Mouse (Mus musculus) fat pad, adult 2 months (tissue): ENCODE measurements around the gene Trp53bp2.

Experiments used
- DNase-seq: peaks from one replicate; pipeline ENCODE4 v3.0.0-alpha.2; 2011; ENCODE audit warnings: low read depth, low spot score; ENCODE audit errors: extremely low read depth

Trp53bp2 gene

DNA sequence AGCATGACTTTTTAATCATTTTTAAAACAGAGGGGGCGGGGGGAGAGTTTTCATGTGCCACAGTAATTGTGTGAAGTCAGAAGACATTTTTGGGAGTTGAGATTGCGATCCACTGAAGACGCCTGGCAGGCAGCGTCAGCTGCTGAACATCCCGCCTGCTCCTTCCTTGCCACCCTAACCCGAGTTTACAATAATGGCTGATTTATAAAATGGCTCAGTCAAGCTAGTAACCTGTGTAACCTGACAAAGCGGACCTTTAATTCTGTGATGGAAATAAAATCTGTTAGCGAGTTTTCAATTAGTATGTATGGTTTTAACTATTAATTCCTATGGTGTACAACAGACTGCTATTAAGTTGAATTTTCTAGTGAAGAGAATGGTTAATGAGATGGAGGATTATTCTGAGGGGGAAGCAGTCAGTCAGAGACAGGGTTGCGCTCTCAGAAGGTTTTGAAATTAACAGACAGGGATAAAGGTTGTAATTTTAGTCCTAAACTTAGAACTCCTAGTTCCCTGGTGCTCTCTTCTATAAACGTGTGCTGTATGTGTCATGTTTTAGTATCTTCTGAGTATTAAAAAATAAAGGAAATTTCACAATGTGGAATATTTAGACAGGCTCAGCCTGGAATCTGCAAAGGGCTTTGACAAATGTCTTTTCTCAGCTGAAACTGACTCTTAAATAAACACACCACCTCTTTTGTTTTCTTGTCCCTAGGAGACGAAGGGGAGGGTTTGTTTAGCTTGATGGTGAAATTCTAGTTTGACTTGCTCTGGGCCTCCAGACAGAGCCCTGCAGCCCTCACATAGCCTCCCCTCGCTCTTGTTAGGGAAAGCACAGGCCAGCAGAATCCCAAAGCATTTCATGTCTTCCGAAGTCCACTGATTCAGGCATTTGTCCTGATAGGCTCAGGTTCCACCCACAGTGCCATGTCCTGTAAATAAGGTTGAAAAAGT is 51.6 kb downstream of the Trp53bp2 start:
- no peak for DNase-seq

DNA sequence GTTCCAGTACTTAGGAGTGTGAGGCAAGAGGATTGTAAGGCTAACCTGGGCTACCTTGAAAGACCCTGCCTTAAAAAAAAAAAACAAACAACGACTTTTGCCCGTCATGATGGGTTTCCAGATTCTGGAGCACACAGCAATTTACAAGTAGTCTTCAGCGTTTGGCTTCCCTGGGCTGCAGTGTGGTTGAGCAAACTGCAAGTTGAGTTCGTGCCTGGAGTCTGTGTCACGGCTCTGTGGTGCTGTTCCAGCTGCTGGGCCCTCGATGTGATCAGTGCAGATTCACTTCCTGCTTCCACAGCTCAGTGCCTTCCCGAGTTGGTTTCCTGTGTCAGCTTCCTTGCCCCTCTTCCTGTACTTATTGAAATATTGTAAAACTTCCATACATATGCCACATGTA is 52.3 kb downstream of the Trp53bp2 start:
- no peak for DNase-seq

DNA sequence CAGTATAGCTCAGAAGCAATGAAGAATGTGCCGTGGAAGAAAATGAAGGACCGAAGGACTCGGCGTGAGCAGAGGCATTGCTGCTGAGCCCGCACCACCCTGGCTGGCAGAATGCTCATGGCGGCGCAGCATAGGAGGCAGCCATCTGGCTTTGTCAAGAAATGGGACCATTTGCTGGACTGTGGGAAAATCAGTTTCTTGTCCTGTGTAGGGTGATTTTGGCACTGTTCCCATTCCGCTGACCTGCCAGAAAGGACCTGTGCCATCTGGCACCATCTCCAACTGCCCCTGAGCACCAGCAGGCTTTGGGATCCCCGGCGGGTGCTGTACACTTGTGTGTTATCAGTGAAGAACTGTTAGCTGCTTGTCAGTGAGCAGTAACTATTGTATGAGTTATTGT is 52.8 kb downstream of the Trp53bp2 start:
- DNase-seq, result no peak

DNA sequence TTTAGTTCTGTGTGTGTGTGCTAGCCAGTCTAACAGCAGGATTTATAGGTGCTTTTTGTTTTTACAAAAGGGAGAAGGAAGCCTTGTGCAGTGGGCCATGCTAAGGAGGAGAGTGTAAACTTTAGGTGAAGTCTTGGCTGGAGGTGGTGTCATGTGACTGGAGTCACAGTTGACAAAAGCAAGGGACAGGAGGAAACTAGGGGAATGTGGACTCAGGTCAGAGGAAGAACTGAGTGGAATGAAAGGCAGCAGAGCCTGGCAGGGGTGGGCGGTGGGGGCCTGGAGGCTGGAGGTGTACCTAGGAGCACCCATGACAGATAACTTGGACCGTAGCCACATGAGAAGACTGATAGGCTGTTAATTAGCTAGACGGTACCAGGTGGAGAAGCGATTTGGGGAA is 56.3 kb downstream of the Trp53bp2 start:
- no peak for DNase-seq

DNA sequence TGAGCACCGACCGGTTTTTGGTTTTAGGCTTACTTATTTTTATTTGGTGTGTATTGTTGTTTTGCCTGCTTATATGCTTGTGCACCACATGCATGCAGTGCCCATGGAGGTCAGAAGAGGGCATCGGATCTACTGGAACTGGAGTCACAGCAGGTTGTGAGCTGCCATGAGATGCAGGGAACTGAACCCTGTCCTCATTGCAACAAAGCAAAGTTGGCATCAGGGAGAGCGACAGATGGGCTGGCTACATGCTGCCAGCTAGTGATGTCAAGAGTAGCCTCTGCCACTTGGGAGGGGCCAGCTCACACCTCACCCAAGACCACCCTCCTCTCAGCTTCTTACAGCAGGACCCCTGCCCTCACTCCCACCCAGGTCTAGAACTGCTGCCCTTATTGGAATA is 57.0 kb downstream of the Trp53bp2 start:
- DNase-seq, result no peak

DNA sequence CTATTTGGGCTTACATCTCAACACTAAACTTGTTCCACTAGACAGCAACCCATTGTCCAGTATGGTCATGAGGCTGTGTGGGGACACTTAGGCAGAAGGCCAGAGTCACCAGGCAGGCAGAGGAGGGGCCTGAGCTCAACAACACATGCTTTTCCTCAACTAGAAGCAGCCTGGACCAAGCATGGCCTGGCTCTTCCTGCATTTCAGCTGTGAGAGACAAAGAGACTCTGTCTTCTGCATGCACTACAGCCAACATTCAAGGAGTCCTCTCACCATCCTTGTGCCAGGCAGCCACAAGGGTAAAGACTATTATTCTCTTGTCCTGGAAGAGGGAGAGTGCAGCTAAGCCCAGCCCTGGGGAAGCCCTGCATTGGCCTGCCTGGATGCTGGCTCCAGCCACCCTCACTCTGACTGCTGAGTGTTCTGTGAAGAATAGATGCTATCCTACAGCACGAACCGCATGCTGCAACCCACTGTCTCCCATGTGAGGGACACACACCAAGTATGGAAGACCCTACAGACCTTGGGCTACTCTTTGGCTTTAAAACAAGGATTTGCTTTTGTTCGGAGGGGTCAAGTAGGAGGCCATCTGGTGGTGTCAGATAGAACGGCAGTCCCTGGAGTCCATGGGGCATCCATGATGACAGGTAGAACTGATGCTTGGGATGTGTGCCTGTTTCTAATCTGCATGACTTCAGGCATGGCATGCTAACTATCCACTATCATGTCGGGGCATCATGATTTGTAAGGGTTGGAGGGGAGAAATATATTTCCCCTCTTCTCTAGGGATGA is 66.2 kb downstream of the Trp53bp2 start:
- DNase-seq, result no peak

DNA sequence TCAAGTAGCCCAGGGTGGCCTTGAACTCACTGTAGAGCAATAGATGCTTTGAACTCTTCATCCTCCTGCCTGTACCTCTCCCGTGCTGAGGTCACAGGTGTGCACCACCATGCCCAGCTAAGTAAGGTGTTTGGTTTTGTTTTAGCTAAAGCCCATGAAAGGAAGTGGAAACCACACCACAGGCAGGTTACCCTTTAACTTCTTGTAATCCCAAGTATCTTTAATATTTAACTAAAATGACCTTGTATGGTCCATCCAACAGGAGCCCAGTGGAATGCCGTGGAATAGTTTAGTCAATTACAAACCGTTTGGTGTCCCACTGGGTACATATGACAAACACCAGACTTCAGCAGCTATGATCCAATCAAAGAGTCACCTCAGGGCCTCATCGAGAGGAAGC is 70.0 kb downstream of the Trp53bp2 start:
- no peak for DNase-seq

DNA sequence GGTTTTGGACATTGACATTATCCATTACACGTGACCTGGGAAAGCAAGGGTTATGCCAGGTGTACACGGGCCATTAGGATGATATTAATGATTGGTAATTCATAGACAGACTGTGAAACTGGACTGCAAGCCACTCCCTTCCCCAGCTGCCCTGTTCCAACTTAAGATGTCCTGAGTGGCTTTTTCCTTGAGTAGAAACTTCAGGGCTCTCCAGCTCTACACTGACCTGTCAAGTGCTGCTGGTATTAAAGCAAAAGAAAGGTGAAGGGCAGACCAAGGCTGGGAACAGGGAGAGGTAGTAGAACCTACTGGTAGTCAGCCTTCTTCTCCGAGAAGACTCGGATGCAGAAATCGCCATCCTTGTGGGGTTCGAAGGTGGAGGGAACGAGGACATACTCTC is 72.2 kb downstream of the Trp53bp2 start:
- no peak for DNase-seq

DNA sequence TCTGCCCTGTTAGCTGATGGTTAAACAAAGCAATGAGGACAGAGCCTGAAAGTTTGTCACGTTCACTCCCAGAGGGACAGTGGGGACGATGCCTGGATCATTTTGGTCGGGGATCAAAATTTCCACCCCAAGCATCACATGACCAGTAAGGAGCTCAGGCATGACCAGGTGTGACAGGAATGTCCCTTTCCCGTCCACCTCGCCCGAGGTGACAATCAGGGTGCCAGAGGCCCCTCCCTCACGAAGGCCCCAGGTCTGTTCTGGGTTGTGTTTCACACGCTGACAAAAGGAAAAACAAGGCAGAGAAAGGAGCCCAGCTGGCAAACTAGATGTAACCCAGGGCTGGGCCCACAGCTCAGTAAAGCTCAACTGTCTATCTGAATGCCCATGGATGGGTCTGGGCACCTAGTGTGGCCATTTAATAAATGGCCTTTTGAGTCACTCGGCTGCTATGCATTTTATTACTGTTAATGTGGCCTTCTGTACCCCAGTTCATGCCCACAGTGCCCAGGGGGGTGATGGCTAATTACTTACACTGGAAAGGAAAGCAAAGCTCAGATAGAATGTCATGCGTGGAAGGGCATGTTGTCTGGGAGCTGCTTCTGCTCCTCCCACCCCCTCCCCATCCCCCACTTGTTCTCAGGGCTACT is 72.8 kb downstream of the Trp53bp2 start:
- no peak for DNase-seq

DNA sequence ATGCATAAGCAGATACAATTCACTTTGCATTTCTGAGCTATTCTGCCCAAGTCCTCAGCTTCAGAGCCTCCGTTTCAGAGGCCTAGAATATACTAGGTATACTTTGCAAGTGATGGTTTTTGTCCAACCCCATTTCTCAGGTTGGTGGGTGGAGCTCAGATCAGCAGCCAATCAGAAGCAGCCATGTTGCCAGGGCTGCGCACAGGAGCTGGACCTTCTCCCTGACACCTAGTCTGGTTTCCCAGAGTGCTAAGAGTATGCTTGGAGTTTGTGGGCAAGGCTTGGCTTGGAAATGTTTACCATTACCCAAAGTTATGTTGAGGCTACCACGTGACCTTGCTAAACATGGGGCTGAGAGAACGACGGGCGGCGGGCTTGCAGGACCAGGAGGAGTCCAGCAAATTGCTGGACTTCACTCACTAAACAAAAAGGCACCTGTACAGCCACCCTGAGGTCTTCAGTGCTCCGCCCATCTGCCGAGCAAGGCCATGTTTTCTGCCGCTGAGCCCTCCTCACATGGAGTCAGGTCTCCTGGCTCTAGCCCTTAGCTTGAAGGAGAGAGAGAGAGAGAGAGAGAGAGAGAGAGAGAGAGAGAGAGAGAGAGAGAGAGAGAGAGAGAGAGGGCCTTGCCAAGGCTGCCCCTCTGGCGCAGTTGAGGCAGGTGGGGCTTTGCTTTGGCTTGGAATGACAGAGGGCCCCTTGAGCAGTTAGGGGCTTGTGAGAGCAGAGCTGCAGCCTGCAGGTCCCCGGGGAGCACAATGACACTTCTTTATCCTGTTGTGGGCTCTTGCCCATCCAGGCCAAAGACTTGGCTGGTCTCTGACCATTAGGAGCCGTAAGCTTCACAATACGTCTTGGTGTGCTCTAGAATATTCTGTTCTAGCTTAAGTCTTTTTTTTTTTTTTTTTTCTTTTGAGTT is 74.3 kb downstream of the Trp53bp2 start:
- DNase-seq, result no peak

DNA sequence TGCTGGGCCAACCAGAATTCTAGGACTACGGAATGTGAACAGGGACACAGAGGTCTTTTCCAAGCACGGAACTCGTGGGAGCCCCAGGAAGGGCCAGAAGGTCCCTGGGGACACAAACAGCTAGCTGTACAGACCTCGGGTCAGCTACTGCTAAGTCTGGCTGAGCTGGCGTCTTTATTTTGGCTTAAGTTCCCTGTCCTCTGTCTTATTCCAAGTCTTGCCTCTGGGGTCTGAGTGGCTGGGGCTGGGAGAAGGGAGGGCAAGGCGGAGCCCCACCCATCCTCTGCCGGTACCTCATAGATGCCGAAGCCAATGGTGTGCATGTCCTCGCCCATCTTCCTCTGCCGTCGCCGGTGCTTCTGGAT is 74.9 kb downstream of the Trp53bp2 start:
- DNase-seq, result no peak

DNA sequence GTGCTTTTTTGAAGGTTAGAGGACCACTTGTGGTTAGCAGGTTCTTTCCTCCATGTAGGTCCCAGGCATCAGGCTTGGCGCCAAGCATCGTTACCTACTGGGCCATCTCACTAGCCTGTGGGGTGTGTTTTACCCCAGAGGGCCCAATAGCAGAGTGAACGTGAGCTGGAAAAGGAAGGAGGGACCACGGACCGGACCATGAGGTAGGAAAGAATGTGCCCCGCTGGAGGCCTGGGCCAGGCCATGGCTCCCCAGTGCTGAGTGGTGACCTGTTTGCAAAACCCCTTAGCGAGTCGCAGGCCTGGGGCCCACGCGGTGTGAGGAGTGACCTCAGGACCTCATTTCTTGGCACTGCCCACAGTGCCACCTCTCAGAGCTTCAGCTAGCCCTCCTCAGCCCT is 79.5 kb downstream of the Trp53bp2 start:
- no peak for DNase-seq

DNA sequence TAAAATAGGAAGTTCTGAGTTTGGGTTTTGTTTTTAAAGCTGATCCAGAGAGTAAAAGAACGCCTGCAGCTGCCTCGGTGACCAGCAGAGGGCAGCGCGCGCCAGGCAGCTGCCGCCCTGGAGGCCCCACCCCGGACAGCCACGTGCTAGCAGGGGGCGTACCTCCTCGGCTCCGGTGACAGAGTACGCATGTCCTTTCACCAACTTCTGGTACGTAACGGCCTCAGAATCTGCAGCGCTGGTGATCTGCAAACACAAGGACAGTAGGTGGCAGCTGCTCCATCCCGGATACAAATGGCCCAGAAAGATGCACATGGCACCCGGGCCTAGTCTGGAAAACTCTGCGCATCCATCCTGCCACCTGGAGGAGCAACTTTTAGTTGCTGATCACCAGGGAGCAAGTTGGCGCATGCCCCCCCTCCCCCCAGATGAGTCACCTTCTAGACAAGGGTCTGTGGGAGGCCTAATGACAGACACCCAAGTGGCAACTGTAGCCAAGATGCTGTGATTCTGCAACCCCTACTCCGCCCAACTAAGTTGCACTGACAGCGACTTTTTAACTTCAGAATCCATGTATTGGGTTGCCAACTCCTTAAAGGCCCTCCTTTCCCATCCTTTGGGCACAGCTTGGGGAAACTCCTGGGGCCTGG is 81.0 kb downstream of the Trp53bp2 start:
- peak; percentile 36 for DNase-seq

DNA sequence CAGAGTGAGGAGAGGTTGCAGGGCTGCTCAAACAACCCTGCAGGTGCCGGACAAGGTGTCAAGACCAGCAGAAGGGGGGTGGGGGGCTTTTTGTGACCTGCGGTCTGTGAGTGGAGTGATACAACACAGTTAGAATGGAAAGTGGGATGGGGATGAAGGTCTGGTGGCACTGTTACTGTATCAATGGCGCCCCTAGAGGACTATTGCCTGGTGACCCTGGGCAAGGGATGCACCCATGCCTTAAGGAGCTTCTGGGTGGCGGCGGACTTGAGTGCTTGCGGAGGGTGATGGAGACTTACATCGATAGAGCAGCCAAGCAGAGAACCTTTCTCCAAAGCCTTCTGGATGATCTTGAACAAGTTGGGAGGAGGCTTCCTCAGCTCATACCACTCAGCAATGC is 81.6 kb downstream of the Trp53bp2 start:
- no peak for DNase-seq

DNA sequence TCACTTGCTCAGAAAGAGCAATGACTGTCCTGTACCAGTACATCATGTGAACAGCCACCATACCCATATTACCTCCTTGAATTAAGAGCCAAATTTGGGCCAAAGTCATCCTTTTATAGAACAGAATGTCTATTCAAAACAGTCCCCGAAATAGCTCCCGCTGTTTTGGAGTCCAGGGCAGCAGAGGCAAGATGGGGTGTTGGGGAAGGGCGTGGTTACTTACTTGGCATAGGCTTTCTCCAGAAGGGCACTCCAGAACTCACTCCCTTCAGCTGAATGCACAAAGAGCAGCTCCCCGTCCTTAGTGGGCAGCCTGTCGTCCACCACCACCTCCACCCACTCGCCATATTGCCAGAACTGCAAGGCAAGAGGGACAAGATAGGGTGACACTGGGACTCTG is 82.9 kb downstream of the Trp53bp2 start:
- DNase-seq, result no peak

DNA sequence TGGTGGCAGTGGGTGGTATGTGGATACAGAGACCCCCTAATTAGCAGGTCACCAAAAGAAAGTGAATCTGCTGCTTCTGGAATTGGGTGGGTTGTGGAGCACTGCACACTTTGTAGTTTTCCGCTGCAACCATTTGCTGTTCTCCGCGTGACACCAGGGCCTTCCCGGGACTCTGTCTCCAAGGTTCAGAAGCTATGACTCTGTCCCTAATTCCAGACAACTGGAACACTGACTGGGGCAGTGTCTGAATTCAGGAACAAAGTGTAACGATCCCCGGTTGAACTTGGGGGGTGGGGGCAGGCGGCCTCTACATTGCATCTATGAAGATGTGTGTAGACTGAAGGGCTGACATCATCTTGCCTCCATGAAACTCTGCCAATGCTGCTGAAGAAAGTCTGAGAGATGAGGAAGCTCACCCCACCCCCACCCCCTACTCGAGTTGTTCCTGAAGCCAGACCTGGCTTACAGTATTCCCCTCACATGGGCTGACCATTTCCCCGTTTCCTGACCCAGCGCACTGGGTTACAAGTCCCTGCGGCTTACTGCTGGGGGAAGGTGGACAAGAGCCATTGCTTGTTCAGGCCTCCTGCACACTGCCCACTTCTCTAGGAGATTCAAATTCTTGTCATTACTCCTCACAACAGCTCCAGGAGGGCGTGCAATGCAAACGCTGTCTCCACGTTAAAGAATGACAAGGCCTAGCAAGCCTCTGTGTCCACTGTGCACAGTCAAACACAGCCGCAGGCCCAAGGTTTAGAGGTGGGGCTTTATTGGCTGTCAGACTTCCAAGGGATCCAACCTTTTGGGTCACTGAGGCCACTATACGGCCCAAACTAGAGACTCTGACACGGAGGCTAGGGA is 85.5 kb downstream of the Trp53bp2 start:
- no peak for DNase-seq

DNA sequence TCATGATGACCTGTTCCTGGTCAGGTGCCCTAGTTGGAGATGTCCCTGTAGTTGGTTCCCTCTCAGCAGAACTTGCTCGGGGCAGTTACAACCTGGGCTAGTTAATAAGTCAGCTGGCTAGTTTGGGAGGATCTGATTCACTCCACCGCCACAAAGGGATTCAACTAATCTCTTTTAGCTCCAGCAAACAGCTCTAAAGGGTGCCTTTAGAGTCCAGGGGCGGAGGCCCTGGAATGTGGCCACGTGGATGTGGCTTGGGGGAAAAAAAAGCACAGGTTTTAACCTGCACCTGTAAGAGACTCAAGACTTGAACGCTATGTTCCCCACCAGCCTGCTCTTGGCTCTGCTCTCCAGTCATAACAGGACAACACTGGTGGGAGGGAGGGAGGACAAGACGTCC is 87.7 kb downstream of the Trp53bp2 start:
- peak; percentile 86 for DNase-seq

DNA sequence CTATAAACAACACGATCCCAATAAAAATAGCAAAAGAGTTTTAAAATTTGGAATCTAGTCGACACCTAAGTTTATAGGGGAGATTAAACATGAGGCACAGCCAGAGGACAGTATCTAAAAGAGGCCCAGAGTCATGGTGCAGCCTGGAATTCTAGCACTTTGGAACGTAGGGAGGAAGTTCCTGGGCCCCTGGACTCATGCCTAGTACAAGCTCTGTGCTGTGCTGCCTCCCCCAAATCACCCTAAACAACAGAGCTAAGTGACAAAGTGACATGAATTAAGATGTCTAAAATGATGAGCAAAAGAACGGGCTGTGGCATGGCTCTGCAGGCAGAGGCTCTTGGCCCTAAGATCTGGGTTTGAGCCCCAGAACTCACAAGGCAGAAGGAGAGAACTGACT is 88.8 kb downstream of the Trp53bp2 start:
- DNase-seq, result no peak

DNA sequence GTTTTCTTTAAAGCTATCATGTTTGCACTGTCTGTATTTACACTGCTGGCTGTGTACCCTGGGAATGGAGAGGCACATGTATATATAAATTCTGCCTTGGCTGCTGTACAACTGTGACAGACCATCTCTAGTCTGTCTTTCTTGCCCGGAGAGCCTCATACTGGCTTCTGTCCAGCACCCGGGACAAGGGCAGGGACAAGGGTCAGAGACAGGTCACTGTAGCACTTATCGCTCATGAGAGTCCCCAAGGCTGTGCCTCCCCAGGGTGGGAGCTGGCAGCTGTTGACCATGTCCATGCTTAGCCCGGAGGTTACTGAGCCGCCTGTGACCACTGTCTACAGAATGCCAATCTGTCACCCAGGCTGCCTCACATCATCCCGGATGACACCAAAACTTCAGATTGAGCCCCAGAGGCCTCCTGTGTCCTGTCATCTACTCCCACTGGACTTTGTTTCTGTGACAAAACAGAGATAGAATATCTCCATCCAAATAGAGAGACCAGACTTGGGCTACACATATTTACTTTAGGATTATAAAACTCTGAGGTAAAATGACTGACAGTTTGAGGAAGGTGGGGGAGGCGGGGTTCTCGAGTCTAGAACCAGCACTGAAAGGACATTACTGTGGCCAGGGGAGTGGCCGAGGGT is 90.6 kb downstream of the Trp53bp2 start:
- DNase-seq, result no peak
